Mouse (Mus musculus) midbrain, embryonic 10.5 days (tissue): ENCODE measurements around the gene Gtf3c2. TPM values are rescaled to one million over a fixed set of nuclear protein-coding genes. Genes with fewer than 3 reads are reported as not detected.
A peak's percentile ranks its signal among the peaks of the same experiment; 100 is the strongest.

Source experiments
- DNase-seq: peaks from one replicate; pipeline ENCODE4 v3.0.0-alpha.2; 2017; ENCODE audit warnings: low spot score
- H3K27ac ChIP-seq: fragments of 300-500 bp; sonication (generic); replicated peaks from 2 replicates; pipeline ENCODE4 v1.5.1; 2016; ENCODE audit warnings: mild to moderate bottlenecking
- H3K27me3 ChIP-seq: fragments of 300-500 bp; sonication (generic); 2 replicates; pipeline ENCODE4 v1.6.1; 2016; ENCODE audit warnings: low read depth, mild to moderate bottlenecking; ENCODE audit not compliant: poor library complexity, severe bottlenecking
- H3K36me3 ChIP-seq: fragments of 300-500 bp; sonication (generic); 2 replicates; pipeline ENCODE4 v1.6.1; 2016; ENCODE audit warnings: mild to moderate bottlenecking, moderate library complexity
- H3K4me1 ChIP-seq: fragments of 300-500 bp; sonication (generic); 2 replicates; pipeline ENCODE4 v1.6.1; 2016
- H3K4me3 ChIP-seq: fragments of 300-500 bp; sonication (generic); 2 replicates; pipeline ENCODE4 v1.5.1; 2016; ENCODE audit warnings: mild to moderate bottlenecking, moderate library complexity
- H3K9me3 ChIP-seq: fragments of 300-500 bp; sonication (generic); replicated peaks from 2 replicates; pipeline ENCODE4 v1.6.1; 2016; ENCODE audit warnings: mild to moderate bottlenecking
- WGBS: fragments of 180-500 bp; shearing (Covaris S2); methylation state at CpG from one replicate; pipeline ENCODE4 v1.1.7; 2016; 5-methylcytosine and 5-hydroxymethylcytosine counted together
- polyA plus RNA-seq: library from polyadenylated mRNA; unstranded; fragments of >200 nt; fragmentation: Nextera tagmentation; extraction: Ambion mirVana; gene quantifications from 2 replicates; pipeline ENCODE4 v1.2.1, GENCODE M21; 2016

Gtf3c2 gene
- polyA plus RNA-seq, 1 experiment from 2014 or later: 120 TPM

- H3K9me3 ChIP-seq: no peaks in the 10 kb centered on the region
- peaks cover 100% of the 10 kb centered on the region for H3K36me3 ChIP-seq
- no peaks in the 10 kb centered on the region for H3K27me3 ChIP-seq
- no peak overlapping the region for H3K27ac ChIP-seq
- no peak for DNase-seq
- H3K4me1 ChIP-seq: no peaks in the 10 kb centered on the region
- H3K4me3 ChIP-seq: no peak overlapping the region
Measured at GRCm38 (mm10) chr5:31162462-31162861, 17.5 kb downstream of the Gtf3c2 start.

GRCm38 (mm10) chr5:31154152-31154553 lies 25.8 kb downstream of the Gtf3c2 start, which contains the start of gene Mpv17:
Mpv17 (minus strand) TSS chr5:31154251.
- Histone ChIP-seq H3K4me3 (peak within 1 kb of the TSS; percentile 69), H3K9me3 (no peaks in the 10 kb centered on the region), H3K27me3 (no peaks in the 10 kb centered on the region), H3K27ac (peak within 1 kb of the TSS; percentile 85), H3K4me1 (peaks cover 18% of the 10 kb centered on the region), H3K36me3 (peaks cover 55% of the 10 kb centered on the region)
- peak; percentile 82 for DNase-seq
- WGBS: under 1% methylated on average over 19 of the region's 19 CpGs

- DNase-seq: no peak
Measured at GRCm38 (mm10) chr5:31153516-31154151, 26.3 kb downstream of the Gtf3c2 start.

GRCm38 (mm10) chr5:31151746-31152145 lies 28.2 kb downstream of the Gtf3c2 start:
- Histone ChIP-seq H3K4me3 (no peak overlapping the region), H3K27me3 (no peaks in the 10 kb centered on the region), H3K36me3 (peaks cover 46% of the 10 kb centered on the region), H3K9me3 (no peaks in the 10 kb centered on the region), H3K4me1 (peaks cover 18% of the 10 kb centered on the region), H3K27ac (no peak overlapping the region)
- 93% methylated on average over 3 of the region's 3 CpGs for WGBS
- no peak for DNase-seq

More at GRCm38 (mm10) chr5:31153516-31154151, 26.3 kb downstream of the Gtf3c2 start:
- H3K27ac ChIP-seq: peak overlapping the region; percentile 85
- H3K27me3 ChIP-seq: no peaks in the 10 kb centered on the region
- peak overlapping the region; percentile 69 for H3K4me3 ChIP-seq
- peaks cover 18% of the 10 kb centered on the region for H3K4me1 ChIP-seq
- WGBS: 38% methylated on average over 6 of the region's 6 CpGs
- H3K9me3 ChIP-seq: no peaks in the 10 kb centered on the region
- H3K36me3 ChIP-seq: peaks cover 53% of the 10 kb centered on the region

GRCm38 (mm10) chr5:31149781-31150180 lies 30.2 kb downstream of the Gtf3c2 start:
- Histone ChIP-seq H3K27ac (no peak overlapping the region), H3K9me3 (no peaks in the 10 kb centered on the region), H3K27me3 (no peaks in the 10 kb centered on the region), H3K4me3 (no peak overlapping the region), H3K4me1 (peaks cover 17% of the 10 kb centered on the region), H3K36me3 (peaks cover 48% of the 10 kb centered on the region)
- DNase-seq: no peak
- WGBS: 97% methylated on average over 4 of the region's 4 CpGs

GRCm38 (mm10) chr5:31138968-31139425 lies 40.9 kb downstream of the Gtf3c2 start:
- no peak overlapping the region for H3K27ac ChIP-seq
- peaks cover 28% of the 10 kb centered on the region for H3K4me1 ChIP-seq
- peak overlapping the region; percentile 49; the same call in 1 of the 2 replicates for H3K4me3 ChIP-seq
- H3K36me3 ChIP-seq: peaks cover 17% of the 10 kb centered on the region
- no peak for DNase-seq
- H3K27me3 ChIP-seq: peaks cover 63% of the 10 kb centered on the region
- H3K9me3 ChIP-seq: no peaks in the 10 kb centered on the region
- WGBS: 17% methylated on average over 9 of the region's 9 CpGs

GRCm38 (mm10) chr5:31138241-31138967 lies 41.5 kb downstream of the Gtf3c2 start, which contains the start of gene Ucn:
Ucn (minus strand) TSS chr5:31138829.
- Histone ChIP-seq H3K4me1 (peaks cover 28% of the 10 kb centered on the region), H3K4me3 (peak within 1 kb of the TSS; percentile 49), H3K9me3 (no peaks in the 10 kb centered on the region), H3K27me3 (peaks cover 66% of the 10 kb centered on the region), H3K27ac (no peak within 1 kb of the TSS), H3K36me3 (peaks cover 12% of the 10 kb centered on the region)
- DNase-seq: peak; percentile 33
- WGBS: under 1% methylated on average over 52 of the region's 52 CpGs

GRCm38 (mm10) chr5:31137658-31138057 lies 42.3 kb downstream of the Gtf3c2 start:
- Histone ChIP-seq H3K4me1 (peaks cover 28% of the 10 kb centered on the region), H3K27ac (no peak overlapping the region), H3K36me3 (peaks cover 10% of the 10 kb centered on the region), H3K4me3 (peak overlapping the region; percentile 49), H3K9me3 (no peaks in the 10 kb centered on the region), H3K27me3 (peaks cover 66% of the 10 kb centered on the region)
- WGBS: 1% methylated on average over 13 of the region's 13 CpGs
- DNase-seq: peak; percentile 29

- WGBS: 1% methylated on average over 33 of the region's 33 CpGs
- Histone ChIP-seq H3K9me3 (no peaks in the 10 kb centered on the region), H3K4me3 (peak overlapping the region; percentile 49), H3K27me3 (peaks cover 69% of the 10 kb centered on the region), H3K4me1 (peaks cover 28% of the 10 kb centered on the region), H3K27ac (no peak overlapping the region), H3K36me3 (peaks cover 8% of the 10 kb centered on the region)
- DNase-seq: peak; percentile 32
Measured at GRCm38 (mm10) chr5:31136730-31137424, 43.1 kb downstream of the Gtf3c2 start.

- no peak for DNase-seq
- no peak overlapping the region for H3K27ac ChIP-seq
- WGBS: 44% methylated on average over 5 of the region's 5 CpGs
- H3K9me3 ChIP-seq: no peaks in the 10 kb centered on the region
- H3K36me3 ChIP-seq: no peaks in the 10 kb centered on the region
- H3K4me3 ChIP-seq: no peak overlapping the region
- no peaks in the 10 kb centered on the region for H3K27me3 ChIP-seq
- H3K4me1 ChIP-seq: peaks cover 4% of the 10 kb centered on the region; the same call in 1 of the 2 replicates
Measured at GRCm38 (mm10) chr5:31126050-31126449, 53.9 kb downstream of the Gtf3c2 start.

- no peaks in the 10 kb centered on the region for H3K27me3 ChIP-seq
- no peak for DNase-seq
- 47% methylated on average over 2 of the region's 2 CpGs for WGBS
Measured at GRCm38 (mm10) chr5:31123481-31123880, 56.5 kb downstream of the Gtf3c2 start.

GRCm38 (mm10) chr5:31121111-31121510 lies 58.8 kb downstream of the Gtf3c2 start:
- no peak for DNase-seq
- Histone ChIP-seq H3K4me3 (no peak overlapping the region), H3K9me3 (no peaks in the 10 kb centered on the region), H3K27me3 (peaks cover 11% of the 10 kb centered on the region), H3K36me3 (no peaks in the 10 kb centered on the region), H3K27ac (no peak overlapping the region), H3K4me1 (peaks cover 4% of the 10 kb centered on the region; the same call in 1 of the 2 replicates)
- 87% methylated on average over 8 of the region's 8 CpGs for WGBS

More at GRCm38 (mm10) chr5:31123481-31123880, 56.5 kb downstream of the Gtf3c2 start:
- Histone ChIP-seq H3K4me3 (no peak overlapping the region), H3K27ac (no peak overlapping the region), H3K4me1 (peaks cover 4% of the 10 kb centered on the region; the same call in 1 of the 2 replicates), H3K36me3 (no peaks in the 10 kb centered on the region), H3K9me3 (no peaks in the 10 kb centered on the region)
